Mouse (Mus musculus) forebrain, embryonic 12.5 days (tissue): ENCODE data around the gene Rufy3. TPM values are rescaled to one million over a fixed set of nuclear protein-coding genes. Genes with fewer than 3 reads are reported as not detected.

Experiments
- ATAC-seq: fragments of 200-750 bp; cut with Nextera tagmentation; 2 replicates; pipeline ENCODE4 v1.8.0; 2017; ENCODE audit warnings: moderate TSS enrichment; ENCODE audit not compliant: low FRiP score
- H3K27ac ChIP-seq: fragments of 300-500 bp; sonication (generic); 2 replicates; pipeline ENCODE4 v1.5.1; 2016; ENCODE audit warnings: mild to moderate bottlenecking
- H3K27me3 ChIP-seq: fragments of 300-500 bp; sonication (generic); 2 replicates; pipeline ENCODE4 v1.6.1; 2016; ENCODE audit warnings: mild to moderate bottlenecking
- H3K36me3 ChIP-seq: fragments of 300-500 bp; sonication (generic); replicated peaks from 2 replicates; pipeline ENCODE4 v1.6.1; 2016; ENCODE audit warnings: mild to moderate bottlenecking
- H3K4me1 ChIP-seq: fragments of 300-500 bp; sonication (generic); 2 replicates; pipeline ENCODE4 v1.6.1; 2016
- H3K4me2 ChIP-seq: fragments of 300-500 bp; sonication (generic); 2 replicates; pipeline ENCODE4 v1.6.1; 2016; ENCODE audit warnings: mild to moderate bottlenecking, moderate library complexity
- H3K4me3 ChIP-seq: fragments of 300-500 bp; sonication (generic); replicated peaks from 2 replicates; pipeline ENCODE4 v1.5.1; 2016; ENCODE audit warnings: mild to moderate bottlenecking
- H3K9ac ChIP-seq: fragments of 300-500 bp; sonication (generic); 2 replicates; pipeline ENCODE4 v1.6.1; 2016; ENCODE audit warnings: mild to moderate bottlenecking
- H3K9me3 ChIP-seq: fragments of 300-500 bp; sonication (generic); 2 replicates; pipeline ENCODE4 v1.6.1; 2016
- WGBS: fragments of 180-500 bp; shearing (Covaris S2); methylation state at CpG from one replicate; pipeline ENCODE4 v1.1.7; 2016; 5-methylcytosine and 5-hydroxymethylcytosine counted together
- polyA plus RNA-seq: library from polyadenylated mRNA; unstranded; fragments of >200 nt; fragmentation: Nextera tagmentation; extraction: Ambion mirVana; gene quantifications from 2 replicates; pipeline ENCODE4 v1.2.1, GENCODE M21; 2016

Gene Rufy3
- polyA plus RNA-seq, 1 experiment from 2014 or later, result 166 TPM

- Histone ChIP-seq H3K9ac (peak overlapping the region; percentile 65), H3K27me3 (no peaks in the 10 kb centered on the region)
- WGBS, result 17% methylated on average over 9 of the region's 9 CpGs
These were observed 18.6 kb downstream of the Rufy3 start for GRCm38 (mm10) chr5:88583271-88584031.

GRCm38 (mm10) chr5:88584061-88584460 is 19.2 kb downstream of the Rufy3 start:
- Histone ChIP-seq H3K36me3 (no peaks in the 10 kb centered on the region), H3K9ac (peak overlapping the region; percentile 65), H3K4me1 (peaks cover 42% of the 10 kb centered on the region), H3K27me3 (no peaks in the 10 kb centered on the region), H3K4me3 (peak overlapping the region; percentile 58), H3K4me2 (peak overlapping the region; percentile 69), H3K27ac (peak overlapping the region; percentile 75), H3K9me3 (no peaks in the 10 kb centered on the region)
- ATAC-seq, result peak; percentile 56
- 15% methylated on average over 9 of the region's 9 CpGs for WGBS

More at GRCm38 (mm10) chr5:88583271-88584031, 18.6 kb downstream of the Rufy3 start:
- peak; percentile 96 for ATAC-seq
- Histone ChIP-seq H3K4me2 (peak overlapping the region; percentile 69), H3K27ac (peak overlapping the region; percentile 75), H3K9me3 (no peaks in the 10 kb centered on the region), H3K4me3 (peak overlapping the region; percentile 58), H3K36me3 (no peaks in the 10 kb centered on the region), H3K4me1 (peaks cover 36% of the 10 kb centered on the region)

DNA sequence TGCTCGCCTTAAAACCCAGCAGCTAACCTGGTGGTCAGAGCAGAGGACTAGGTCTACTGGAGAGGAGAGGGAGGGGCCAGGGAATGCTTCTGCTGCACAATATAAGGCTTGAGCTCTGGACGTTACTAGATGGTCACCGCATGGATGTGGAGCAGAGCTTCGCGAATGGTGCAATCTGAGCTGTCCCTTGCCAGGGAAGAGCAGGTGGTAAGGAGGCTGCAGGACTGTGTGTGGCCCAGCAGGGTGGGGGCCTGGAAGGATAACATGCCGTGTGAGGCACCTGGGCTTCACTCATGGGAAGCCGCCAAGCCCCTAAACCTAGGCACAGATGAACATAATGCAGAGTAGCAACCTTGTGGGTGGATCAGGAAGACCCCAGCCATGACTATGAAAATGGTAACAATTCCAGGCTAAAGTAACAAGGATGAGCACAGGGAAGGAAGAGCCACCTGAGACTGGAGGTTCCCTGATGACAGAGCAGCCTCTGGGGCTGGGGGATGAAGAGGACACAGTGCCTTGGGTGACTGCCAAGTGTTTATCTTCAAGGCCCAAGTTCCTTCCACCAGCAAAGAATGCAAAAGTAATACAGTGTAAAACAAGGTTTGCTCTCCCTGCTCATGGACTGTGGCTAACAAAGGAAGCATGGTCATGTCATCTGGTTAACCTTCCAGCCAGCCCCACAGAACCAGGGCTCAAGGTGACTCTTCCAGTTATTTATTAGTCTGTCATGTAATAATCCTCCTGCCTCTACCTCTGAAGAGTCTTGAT is 21.8 kb downstream of the Rufy3 start:
- WGBS, result 78% methylated on average over 7 of the region's 7 CpGs
- H3K36me3 ChIP-seq, result 0 out of 2 replicates have a peak, but pooled peaks cover 3% of the 10 kb centered on the region
- peak overlapping the region; percentile 48 for H3K9ac ChIP-seq
- peaks cover 42% of the 10 kb centered on the region for H3K4me1 ChIP-seq
- no peak for ATAC-seq
- no peak overlapping the region for H3K27ac ChIP-seq
- H3K9me3 ChIP-seq, result no peaks in the 10 kb centered on the region
- H3K27me3 ChIP-seq, result no peaks in the 10 kb centered on the region
- peak overlapping the region; percentile 58 for H3K4me3 ChIP-seq
- peak overlapping the region; percentile 69 for H3K4me2 ChIP-seq

GRCm38 (mm10) chr5:88587211-88587934 is 22.5 kb downstream of the Rufy3 start:
- H3K9me3 ChIP-seq, result no peaks in the 10 kb centered on the region
- ATAC-seq, result peak; percentile 34
- peaks cover 42% of the 10 kb centered on the region for H3K4me1 ChIP-seq
- peaks cover 9% of the 10 kb centered on the region for H3K36me3 ChIP-seq
- H3K4me3 ChIP-seq, result peak overlapping the region; percentile 58
- peak overlapping the region; percentile 69 for H3K4me2 ChIP-seq
- WGBS, result 42% methylated on average over 13 of the region's 13 CpGs
- no peaks in the 10 kb centered on the region for H3K27me3 ChIP-seq
- H3K9ac ChIP-seq, result peak overlapping the region; percentile 49
- H3K27ac ChIP-seq, result peak overlapping the region; percentile 69

- no peak for ATAC-seq
- Histone ChIP-seq H3K27ac (no peak overlapping the region), H3K9me3 (no peaks in the 10 kb centered on the region), H3K4me2 (no peak overlapping the region), H3K27me3 (no peaks in the 10 kb centered on the region), H3K36me3 (peaks cover 19% of the 10 kb centered on the region), H3K9ac (no peak overlapping the region), H3K4me3 (no peak overlapping the region), H3K4me1 (peaks cover 42% of the 10 kb centered on the region)
- WGBS, result 53% methylated on average over 5 of the region's 5 CpGs
These were observed 23.6 kb downstream of the Rufy3 start for GRCm38 (mm10) chr5:88588481-88588880.

GRCm38 (mm10) chr5:88593421-88594172 is 28.8 kb downstream of the Rufy3 start:
- H3K27me3 ChIP-seq, result no peaks in the 10 kb centered on the region
- H3K27ac ChIP-seq, result no peak overlapping the region
- peaks cover 5% of the 10 kb centered on the region; the same call in 1 of the 2 replicates for H3K4me1 ChIP-seq
- no peak overlapping the region for H3K4me3 ChIP-seq
- H3K9me3 ChIP-seq, result no peaks in the 10 kb centered on the region
- no peak overlapping the region for H3K4me2 ChIP-seq
- ATAC-seq, result no peak
- 94% methylated on average over 13 of the region's 13 CpGs for WGBS
- peaks cover 26% of the 10 kb centered on the region for H3K36me3 ChIP-seq
- no peak overlapping the region for H3K9ac ChIP-seq

DNA sequence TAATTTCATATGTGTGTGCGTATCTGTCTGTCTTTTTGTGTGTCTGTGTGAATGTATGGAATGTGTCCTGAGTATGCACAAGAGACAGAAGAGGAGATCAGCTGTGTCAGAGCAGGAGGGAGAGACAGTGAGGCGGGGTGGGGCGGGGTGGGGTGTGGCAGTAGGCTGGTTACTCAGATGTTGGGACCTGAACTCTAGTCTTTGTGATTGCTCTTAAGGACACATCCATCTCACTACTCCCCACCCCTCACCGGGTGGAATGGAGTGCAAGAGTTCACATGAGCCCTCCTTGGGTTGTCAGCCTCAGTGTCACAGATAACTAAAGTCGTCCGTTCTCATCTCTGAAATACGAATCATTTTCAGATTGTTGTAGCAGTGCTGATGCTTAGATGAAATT is 29.3 kb downstream of the Rufy3 start:
- Histone ChIP-seq H3K9me3 (no peaks in the 10 kb centered on the region), H3K4me3 (no peak overlapping the region), H3K36me3 (peaks cover 31% of the 10 kb centered on the region), H3K9ac (no peak overlapping the region), H3K4me1 (no peaks in the 10 kb centered on the region; the same call in 1 of the 2 replicates), H3K27ac (no peak overlapping the region), H3K4me2 (no peak overlapping the region), H3K27me3 (no peaks in the 10 kb centered on the region)
- WGBS, result 93% methylated on average over 7 of the region's 7 CpGs
- ATAC-seq, result no peak

- H3K4me3 ChIP-seq, result no peak overlapping the region
- peaks cover 28% of the 10 kb centered on the region for H3K36me3 ChIP-seq
- WGBS, result 91% methylated on average over 5 of the region's 5 CpGs
- no peaks in the 10 kb centered on the region for H3K4me1 ChIP-seq
- H3K9ac ChIP-seq, result no peak overlapping the region
- no peak for ATAC-seq
- H3K4me2 ChIP-seq, result no peak overlapping the region
- no peak overlapping the region for H3K27ac ChIP-seq
- H3K9me3 ChIP-seq, result no peaks in the 10 kb centered on the region
- no peaks in the 10 kb centered on the region for H3K27me3 ChIP-seq
These were observed 31.0 kb downstream of the Rufy3 start for GRCm38 (mm10) chr5:88595537-88596455.

DNA sequence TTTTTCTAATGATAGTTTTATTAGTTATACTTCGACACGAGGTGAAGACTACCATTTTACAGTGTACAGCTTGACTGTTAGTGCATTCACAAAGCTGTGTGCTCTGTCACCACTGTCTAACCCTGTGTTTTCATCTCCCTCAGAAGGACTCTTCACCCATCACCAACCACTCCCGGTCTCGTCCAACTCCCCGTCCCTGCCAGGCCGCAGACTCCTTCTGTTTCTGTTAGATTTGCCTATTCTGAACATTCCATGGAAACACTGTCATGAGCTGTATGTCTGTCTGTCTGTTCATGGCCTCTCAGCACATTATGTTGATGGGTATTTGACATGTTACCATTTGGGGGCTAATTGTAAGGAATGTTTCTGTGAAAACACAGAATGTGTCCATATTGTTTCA is 34.1 kb downstream of the Rufy3 start:
- Histone ChIP-seq H3K4me3 (no peak overlapping the region), H3K27ac (no peak overlapping the region), H3K4me2 (no peak overlapping the region), H3K36me3 (peaks cover 11% of the 10 kb centered on the region), H3K4me1 (no peaks in the 10 kb centered on the region), H3K9me3 (no peaks in the 10 kb centered on the region), H3K9ac (no peak overlapping the region), H3K27me3 (no peaks in the 10 kb centered on the region)
- ATAC-seq, result no peak
- 93% methylated on average over 6 of the region's 6 CpGs for WGBS

- Histone ChIP-seq H3K4me3 (no peak overlapping the region), H3K27me3 (no peaks in the 10 kb centered on the region), H3K4me1 (no peaks in the 10 kb centered on the region), H3K4me2 (no peak overlapping the region), H3K36me3 (peaks cover 16% of the 10 kb centered on the region), H3K9me3 (no peaks in the 10 kb centered on the region), H3K27ac (no peak overlapping the region), H3K9ac (no peak overlapping the region)
- no peak for ATAC-seq
- 92% methylated on average over 2 of the region's 2 CpGs for WGBS
These were observed 37.2 kb downstream of the Rufy3 start for GRCm38 (mm10) chr5:88602030-88602429.

DNA sequence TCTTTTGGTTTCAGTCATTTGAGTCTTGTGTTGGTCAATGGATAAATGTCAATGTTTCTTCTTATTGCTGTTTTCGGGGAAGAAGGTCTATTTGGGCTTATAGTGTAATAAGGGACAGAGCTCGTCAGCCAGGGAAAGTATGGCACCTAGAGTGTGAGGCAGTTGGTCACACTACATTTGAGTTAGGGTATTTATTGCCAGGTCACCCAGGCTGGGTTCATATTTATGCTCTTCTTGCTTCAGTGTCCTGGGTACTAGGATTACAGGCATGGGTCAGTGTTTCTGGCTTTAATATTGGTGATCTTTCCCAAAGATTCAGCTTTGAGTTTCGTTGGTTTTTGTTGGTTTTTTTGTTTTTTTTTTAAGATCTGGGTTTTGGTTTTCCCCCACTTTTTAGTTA is 37.9 kb downstream of the Rufy3 start:
- Histone ChIP-seq H3K27ac (no peak overlapping the region), H3K4me2 (no peak overlapping the region), H3K36me3 (peaks cover 16% of the 10 kb centered on the region), H3K4me3 (no peak overlapping the region), H3K9me3 (no peaks in the 10 kb centered on the region), H3K27me3 (no peaks in the 10 kb centered on the region), H3K4me1 (no peaks in the 10 kb centered on the region), H3K9ac (no peak overlapping the region)
- WGBS, result 92% methylated on average over 3 of the region's 3 CpGs
- ATAC-seq, result no peak
